Mouse (Mus musculus) limb, embryonic 15.5 days (tissue): ENCODE results near the gene Efcab12. TPM values are rescaled to one million over a fixed set of nuclear protein-coding genes. Genes with fewer than 3 reads are reported as not detected.

Source experiments
- ATAC-seq: fragments of 200-750 bp; cut with Nextera tagmentation; 2 replicates; pipeline ENCODE4 v1.8.0; 2017; ENCODE audit warnings: low read depth, moderate TSS enrichment; ENCODE audit not compliant: insufficient number of reproducible peaks, low FRiP score, low TSS enrichment
- H3K27ac ChIP-seq: fragments of 300-500 bp; sonication (generic); 2 replicates; pipeline ENCODE4 v1.5.1; 2015; ENCODE audit warnings: moderate library complexity, mild to moderate bottlenecking, inconsistent platforms
- H3K27me3 ChIP-seq: fragments of 300-500 bp; sonication (generic); 2 replicates; pipeline ENCODE4 v1.6.1; 2015; ENCODE audit warnings: inconsistent platforms
- H3K36me3 ChIP-seq: fragments of 300-500 bp; sonication (generic); 2 replicates; pipeline ENCODE4 v1.6.1; 2015; ENCODE audit warnings: inconsistent platforms
- H3K4me1 ChIP-seq: fragments of 300-500 bp; sonication (generic); 2 replicates; pipeline ENCODE4 v1.6.1; 2015; ENCODE audit warnings: inconsistent platforms
- H3K4me2 ChIP-seq: fragments of 300-500 bp; sonication (generic); 2 replicates; pipeline ENCODE4 v1.6.1; 2015; ENCODE audit warnings: mild to moderate bottlenecking, inconsistent platforms
- H3K4me3 ChIP-seq: fragments of 300-500 bp; sonication (generic); 2 replicates; pipeline ENCODE4 v1.5.1; 2015; ENCODE audit warnings: mild to moderate bottlenecking, inconsistent platforms
- H3K9ac ChIP-seq: fragments of 300-500 bp; sonication (generic); 2 replicates; pipeline ENCODE4 v1.6.1; 2015; ENCODE audit warnings: inconsistent platforms
- H3K9me3 ChIP-seq: fragments of 300-500 bp; sonication (generic); 2 replicates; pipeline ENCODE4 v1.6.1; 2016; ENCODE audit warnings: inconsistent platforms
- WGBS: fragments of 180-500 bp; shearing (Covaris S2); methylation state at CpG from one replicate; pipeline ENCODE4 v1.1.7; 2015; 5-methylcytosine and 5-hydroxymethylcytosine counted together
- polyA plus RNA-seq: library from polyadenylated mRNA; unstranded; fragments of >200 nt; fragmentation: Nextera tagmentation; extraction: Ambion mirVana; gene quantifications from 2 replicates; pipeline ENCODE4 v1.2.1, GENCODE M21; 2015

The Efcab12 gene
- polyA plus RNA-seq, 1 experiment from 2014 or later, result 0.32 TPM

DNA sequence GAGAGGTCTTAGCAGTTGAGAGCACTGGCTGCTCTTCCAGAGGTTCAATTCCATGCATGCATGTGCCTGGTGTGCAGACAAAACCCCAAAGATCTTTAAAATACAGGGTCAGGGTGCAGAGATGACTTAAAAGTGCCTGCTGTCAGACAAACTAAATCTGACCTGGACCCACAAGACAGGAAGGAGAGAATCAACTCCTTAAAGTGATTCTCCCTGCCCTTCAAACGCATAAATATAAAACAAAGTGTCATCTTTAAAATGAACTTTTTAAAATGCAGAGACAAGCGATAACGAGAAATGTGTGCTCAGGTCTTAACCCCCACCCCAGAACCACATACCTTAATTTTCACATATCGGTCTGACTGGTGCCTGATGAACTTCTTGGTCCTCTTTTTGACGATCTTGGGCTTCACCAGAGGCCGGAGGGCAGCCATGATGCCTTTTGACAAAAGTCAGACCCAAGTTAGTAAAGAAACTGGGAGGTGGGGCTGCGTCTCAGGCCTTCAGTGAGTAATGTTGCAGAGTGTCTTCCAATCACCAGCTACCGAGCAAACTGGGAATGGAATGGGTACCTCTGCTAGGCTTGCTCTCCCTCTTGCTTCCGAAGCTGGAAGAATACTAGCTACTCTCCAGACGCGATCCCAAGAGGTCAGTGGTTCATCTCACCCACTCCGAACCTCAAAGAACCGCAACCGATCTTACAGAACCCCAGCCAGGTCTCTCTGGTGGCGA lies 30.6 kb downstream of the Efcab12 start:
- no peaks in the 10 kb centered on the region for H3K9me3 ChIP-seq
- peaks cover 18% of the 10 kb centered on the region for H3K4me1 ChIP-seq
- no peak for ATAC-seq
- H3K36me3 ChIP-seq, result peaks cover 44% of the 10 kb centered on the region
- H3K4me3 ChIP-seq, result peak overlapping the region; percentile 73
- H3K27me3 ChIP-seq, result no peaks in the 10 kb centered on the region
- H3K27ac ChIP-seq, result peak overlapping the region; percentile 98
- 1% methylated on average over 15 of the region's 15 CpGs for WGBS
- H3K4me2 ChIP-seq, result peak overlapping the region; percentile 66
- peak overlapping the region; percentile 94 for H3K9ac ChIP-seq

DNA sequence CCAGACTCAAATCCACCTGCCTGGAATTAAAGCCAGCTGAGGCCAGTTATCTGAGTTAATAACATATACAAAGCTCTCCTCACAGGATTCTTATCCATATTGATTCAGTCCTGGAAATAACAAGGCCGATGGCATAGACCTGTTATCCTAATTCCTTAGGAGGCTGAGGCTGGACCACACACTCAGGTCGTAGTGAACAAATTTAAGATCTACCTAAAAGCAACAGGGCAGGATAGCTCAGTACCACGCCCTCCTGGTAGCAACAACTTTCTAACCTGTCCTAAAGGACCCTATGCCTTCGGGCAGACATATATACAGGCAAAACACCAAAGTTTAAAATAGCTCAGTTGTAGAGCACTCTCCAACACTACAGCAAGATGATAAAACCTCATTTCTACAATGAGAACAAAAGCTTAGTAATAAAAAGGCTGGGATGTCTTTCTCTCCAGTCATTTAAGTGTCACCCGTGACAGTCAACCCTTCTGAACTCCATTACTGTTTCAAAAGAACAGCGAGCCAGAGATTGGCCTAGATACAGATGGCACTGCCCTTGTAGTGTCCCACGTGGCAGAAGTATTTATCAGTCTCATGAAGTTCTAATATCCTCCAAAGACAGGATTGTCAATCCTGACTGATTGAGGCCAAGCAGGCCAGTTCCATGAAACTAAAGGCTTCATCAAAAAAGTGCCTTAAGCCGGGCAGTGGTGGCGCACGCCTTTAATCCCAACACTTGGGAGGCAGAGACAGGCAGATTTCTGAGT lies 33.6 kb downstream of the Efcab12 start:
- Histone ChIP-seq H3K4me2 (no peak overlapping the region), H3K27ac (no peak overlapping the region), H3K36me3 (peaks cover 69% of the 10 kb centered on the region), H3K9me3 (no peaks in the 10 kb centered on the region), H3K4me1 (peaks cover 18% of the 10 kb centered on the region), H3K9ac (no peak overlapping the region), H3K27me3 (no peaks in the 10 kb centered on the region), H3K4me3 (no peak overlapping the region)
- ATAC-seq, result no peak
- WGBS, result 62% methylated on average over 10 of the region's 10 CpGs

DNA sequence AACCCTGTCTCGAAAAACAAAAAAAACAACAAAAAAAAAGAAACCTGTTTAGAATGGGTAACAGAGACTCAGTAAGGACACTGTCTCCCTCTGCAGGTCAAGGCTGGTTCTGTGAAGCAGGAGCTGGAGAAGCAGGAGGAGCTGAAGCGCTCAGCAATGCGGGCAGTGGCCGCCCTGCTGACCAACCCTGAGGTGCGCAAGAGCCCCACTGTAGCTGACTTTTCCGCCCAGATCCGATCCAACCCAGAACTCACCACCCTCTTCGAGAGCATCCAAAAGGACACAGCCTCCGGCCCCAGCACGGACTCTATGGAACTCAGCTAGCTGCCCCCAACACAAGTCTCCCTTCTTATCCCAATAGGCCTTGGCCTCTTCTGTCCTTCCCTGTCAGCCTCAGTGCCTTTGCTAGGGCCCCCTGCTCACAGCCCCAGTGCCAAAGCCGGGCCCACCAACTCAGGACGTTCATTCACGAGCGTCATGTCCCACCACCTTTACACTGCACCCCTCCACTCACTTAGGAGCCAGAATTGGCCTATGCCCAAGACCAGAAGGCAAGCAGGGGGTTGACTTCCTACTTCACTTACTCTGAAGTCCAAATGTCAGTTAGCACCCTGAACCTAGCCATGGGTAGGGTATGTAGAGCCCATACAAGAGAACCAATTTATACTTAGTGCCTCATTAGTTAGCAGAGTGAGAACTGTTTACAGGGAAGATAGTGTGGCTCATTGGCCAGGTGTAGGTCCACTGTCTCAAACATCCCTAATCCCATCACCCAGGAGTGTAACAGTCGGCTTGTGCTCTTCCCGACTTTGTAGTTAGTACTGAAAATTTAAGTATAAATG lies 34.5 kb downstream of the Efcab12 start:
- Histone ChIP-seq H3K9ac (no peak overlapping the region), H3K27me3 (no peaks in the 10 kb centered on the region), H3K4me1 (peaks cover 18% of the 10 kb centered on the region), H3K4me3 (no peak overlapping the region), H3K27ac (no peak overlapping the region), H3K9me3 (no peaks in the 10 kb centered on the region), H3K4me2 (no peak overlapping the region), H3K36me3 (peaks cover 77% of the 10 kb centered on the region)
- no peak for ATAC-seq
- WGBS, result 42% methylated on average over 16 of the region's 16 CpGs

DNA sequence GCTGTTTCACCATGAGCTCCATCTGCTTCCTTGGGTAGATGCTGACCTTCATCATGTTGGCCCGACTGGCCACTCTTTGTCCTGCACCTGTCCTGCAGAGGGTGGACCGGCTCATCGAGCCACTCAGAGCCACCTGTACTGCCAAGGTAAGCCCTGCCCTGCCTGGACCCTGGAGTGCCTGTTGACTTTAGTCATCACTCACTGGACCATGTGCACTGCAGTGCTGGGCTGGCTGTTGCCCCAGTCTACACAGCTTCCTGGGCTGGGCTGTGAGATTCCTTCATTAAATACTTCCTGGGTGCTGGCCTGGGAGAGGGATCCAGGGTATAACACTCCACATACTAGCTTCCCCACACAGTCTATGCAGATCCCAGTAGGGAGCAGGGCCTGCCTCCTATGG lies 36.4 kb downstream of the Efcab12 start:
- WGBS, result 91% methylated on average over 3 of the region's 3 CpGs

GRCm38 (mm10) chr6:115792691-115793215 lies 45.5 kb downstream of the Efcab12 start:
- H3K27me3 ChIP-seq, result no peaks in the 10 kb centered on the region
- H3K4me1 ChIP-seq, result peaks cover 10% of the 10 kb centered on the region
- peaks cover 87% of the 10 kb centered on the region for H3K36me3 ChIP-seq
- H3K9ac ChIP-seq, result no peak overlapping the region
- H3K9me3 ChIP-seq, result no peaks in the 10 kb centered on the region
- WGBS, result 78% methylated on average over 21 of the region's 21 CpGs
- no peak overlapping the region for H3K4me3 ChIP-seq
- H3K4me2 ChIP-seq, result no peak overlapping the region
- no peak for ATAC-seq
- no peak overlapping the region; the same call in 1 of the 2 replicates for H3K27ac ChIP-seq

More for the DNA sequence above, 36.4 kb downstream of the Efcab12 start:
- peaks cover 11% of the 10 kb centered on the region for H3K4me1 ChIP-seq
- H3K27me3 ChIP-seq, result no peaks in the 10 kb centered on the region
- H3K9ac ChIP-seq, result no peak overlapping the region
- no peak overlapping the region for H3K4me2 ChIP-seq
- no peak overlapping the region for H3K27ac ChIP-seq
- no peak for ATAC-seq
- H3K9me3 ChIP-seq, result no peaks in the 10 kb centered on the region
- H3K4me3 ChIP-seq, result no peak overlapping the region
- peaks cover 91% of the 10 kb centered on the region for H3K36me3 ChIP-seq

DNA sequence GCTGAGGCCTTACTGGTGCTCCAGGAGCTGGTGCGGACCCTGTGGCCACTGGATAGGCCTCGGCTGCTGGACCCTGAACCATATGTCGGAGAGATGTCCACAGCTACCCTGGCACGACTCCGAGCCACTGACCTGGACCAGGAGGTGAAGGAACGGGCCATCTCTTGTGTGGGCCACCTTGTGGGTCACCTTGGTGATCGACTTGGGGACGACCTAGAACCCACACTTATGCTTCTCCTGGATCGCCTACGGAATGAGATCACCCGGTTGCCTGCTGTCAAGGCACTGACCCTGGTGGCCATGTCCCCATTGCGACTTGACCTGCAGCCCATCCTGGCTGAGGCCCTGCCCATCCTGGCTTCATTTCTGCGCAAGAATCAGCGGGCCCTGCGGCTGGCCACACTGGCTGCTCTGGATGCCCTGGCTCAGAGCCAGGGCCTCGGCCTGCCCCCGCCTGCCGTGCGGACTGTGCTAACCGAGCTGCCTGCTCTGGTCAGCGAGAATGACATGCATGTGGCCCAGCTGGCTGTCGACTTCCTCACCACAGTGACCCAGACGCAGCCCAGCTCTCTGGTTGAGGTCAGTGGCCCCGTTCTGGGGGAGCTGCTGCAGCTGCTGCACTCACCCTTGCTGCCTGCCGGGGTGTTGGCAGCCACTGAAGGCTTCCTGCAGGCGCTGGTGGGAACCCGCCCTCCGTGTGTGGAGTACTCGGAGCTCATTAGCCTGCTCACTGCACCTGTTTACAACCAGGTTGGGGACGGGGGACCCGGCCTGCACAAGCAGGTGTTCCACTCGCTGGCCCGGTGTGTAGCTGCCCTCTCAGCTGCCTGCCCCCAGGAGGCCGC lies 46.1 kb downstream of the Efcab12 start:
- Histone ChIP-seq H3K4me2 (no peak overlapping the region), H3K9ac (no peak overlapping the region), H3K27me3 (no peaks in the 10 kb centered on the region), H3K27ac (no peak overlapping the region; the same call in 1 of the 2 replicates), H3K4me1 (peaks cover 10% of the 10 kb centered on the region), H3K36me3 (peaks cover 86% of the 10 kb centered on the region), H3K4me3 (no peak overlapping the region), H3K9me3 (no peaks in the 10 kb centered on the region)
- ATAC-seq, result peak; percentile 68
- 75% methylated on average over 34 of the region's 34 CpGs for WGBS

GRCm38 (mm10) chr6:115791016-115791415 lies 47.2 kb downstream of the Efcab12 start:
- no peak overlapping the region for H3K27ac ChIP-seq
- H3K4me2 ChIP-seq, result no peak overlapping the region
- no peak for ATAC-seq
- H3K4me3 ChIP-seq, result no peak overlapping the region
- no peaks in the 10 kb centered on the region for H3K9me3 ChIP-seq
- peaks cover 86% of the 10 kb centered on the region for H3K36me3 ChIP-seq
- no peaks in the 10 kb centered on the region for H3K27me3 ChIP-seq
- 83% methylated on average over 10 of the region's 10 CpGs for WGBS
- H3K9ac ChIP-seq, result no peak overlapping the region
- H3K4me1 ChIP-seq, result peaks cover 10% of the 10 kb centered on the region

DNA sequence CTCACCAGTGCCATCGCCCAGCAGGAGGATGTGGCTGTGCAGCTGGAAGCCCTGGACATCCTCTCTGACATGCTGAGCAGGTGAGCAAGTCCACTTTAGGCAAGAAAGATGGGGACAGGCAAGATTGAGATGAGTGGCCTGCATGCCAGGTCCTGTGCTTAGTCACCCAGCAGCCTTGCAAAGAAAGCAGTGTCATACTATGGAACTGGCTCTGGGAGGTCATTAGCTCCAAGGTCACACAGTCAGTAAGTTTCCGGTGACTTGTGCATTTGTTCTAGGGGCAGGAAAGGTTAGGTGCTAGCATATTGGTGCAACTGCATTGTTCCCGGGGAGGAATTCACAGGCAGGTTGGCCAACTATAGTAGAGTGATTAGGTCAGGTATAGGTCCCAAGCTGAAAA lies 55.4 kb downstream of the Efcab12 start:
- no peak overlapping the region for H3K9ac ChIP-seq
- H3K4me1 ChIP-seq, result 0 out of 2 replicates have a peak, but pooled peaks cover 2% of the 10 kb centered on the region
- ATAC-seq, result no peak
- WGBS, result 90% methylated on average over 3 of the region's 3 CpGs
- no peak overlapping the region for H3K4me3 ChIP-seq
- no peaks in the 10 kb centered on the region for H3K27me3 ChIP-seq
- H3K9me3 ChIP-seq, result no peaks in the 10 kb centered on the region
- H3K27ac ChIP-seq, result no peak overlapping the region
- H3K36me3 ChIP-seq, result peaks cover 90% of the 10 kb centered on the region
- H3K4me2 ChIP-seq, result no peak overlapping the region

GRCm38 (mm10) chr6:115776363-115776762 lies 61.8 kb downstream of the Efcab12 start:
- peaks cover 25% of the 10 kb centered on the region for H3K4me1 ChIP-seq
- WGBS, result 44% methylated on average over 9 of the region's 9 CpGs
- peak overlapping the region; percentile 91; the same call in 1 of the 2 replicates for H3K27ac ChIP-seq
- peak overlapping the region; percentile 86 for H3K4me3 ChIP-seq
- peaks cover 27% of the 10 kb centered on the region for H3K36me3 ChIP-seq
- H3K9me3 ChIP-seq, result no peaks in the 10 kb centered on the region
- peak overlapping the region; percentile 71 for H3K4me2 ChIP-seq
- H3K27me3 ChIP-seq, result no peaks in the 10 kb centered on the region
- no peak overlapping the region for H3K9ac ChIP-seq
- ATAC-seq, result no peak

DNA sequence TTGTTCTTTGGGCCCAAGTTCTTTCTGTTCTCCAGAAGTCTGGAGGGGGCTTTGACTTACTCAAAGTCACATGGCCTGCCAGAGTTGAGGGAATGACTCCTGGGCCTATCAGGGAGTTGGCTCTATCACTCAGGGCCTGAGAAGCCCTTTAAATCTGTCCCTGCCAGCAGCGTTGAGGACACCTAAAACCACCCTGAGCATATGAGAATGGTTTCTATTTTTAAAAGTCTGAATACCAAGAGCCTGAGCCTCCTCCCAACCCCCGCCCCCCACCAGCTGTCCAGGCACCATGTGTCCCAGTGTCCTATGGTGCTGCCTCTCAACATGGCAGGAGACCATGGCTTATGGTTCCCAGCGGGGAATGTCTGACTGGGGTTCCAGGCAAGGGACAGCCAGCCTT lies 62.4 kb downstream of the Efcab12 start:
- peak overlapping the region; percentile 91 for H3K27ac ChIP-seq
- H3K9me3 ChIP-seq, result no peaks in the 10 kb centered on the region
- peak overlapping the region; percentile 86 for H3K4me3 ChIP-seq
- no peak for ATAC-seq
- no peaks in the 10 kb centered on the region for H3K27me3 ChIP-seq
- WGBS, result 37% methylated on average over 3 of the region's 3 CpGs
- H3K4me1 ChIP-seq, result peaks cover 25% of the 10 kb centered on the region
- H3K4me2 ChIP-seq, result peak overlapping the region; percentile 71
- peak overlapping the region; percentile 73; the same call in 1 of the 2 replicates for H3K9ac ChIP-seq
- peaks cover 22% of the 10 kb centered on the region for H3K36me3 ChIP-seq

DNA sequence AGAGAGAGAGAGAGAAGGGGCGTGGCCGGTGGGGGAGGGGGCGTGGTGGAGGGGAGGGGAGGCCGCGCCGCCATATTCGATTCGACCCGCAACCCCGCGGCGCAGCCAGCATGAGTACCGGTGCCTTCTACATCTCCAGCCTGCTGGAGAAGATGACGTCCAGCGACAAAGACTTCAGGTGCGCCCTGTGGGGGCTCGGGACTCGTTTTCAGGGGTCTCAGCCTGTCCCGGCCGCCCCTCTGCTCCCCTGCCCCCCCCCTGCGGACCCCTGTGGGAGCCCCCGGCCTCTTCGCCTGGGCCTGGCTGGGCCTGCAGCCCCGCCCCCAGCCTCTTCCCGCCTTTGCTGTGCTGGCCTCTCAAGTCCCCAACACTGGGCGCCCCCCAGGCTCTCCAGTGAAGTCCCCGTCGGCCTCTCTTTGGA lies 63.7 kb downstream of the Efcab12 start, which contains the start of gene Cand2:
Cand2 (plus strand) TSS at position 38 of the 421 bp plus-strand sequence.
- 0% methylated on average over 18 of the region's 28 CpGs for WGBS

More for the DNA sequence above, 63.7 kb downstream of the Efcab12 start, which contains the start of gene Cand2:
- peak; percentile 85 for ATAC-seq
- H3K4me1 ChIP-seq, result peaks cover 25% of the 10 kb centered on the region
- H3K27me3 ChIP-seq, result no peaks in the 10 kb centered on the region
- H3K4me3 ChIP-seq, result peak within 1 kb of the TSS; percentile 86
- H3K27ac ChIP-seq, result peak within 1 kb of the TSS; percentile 91
- peak within 1 kb of the TSS; percentile 74 for H3K4me2 ChIP-seq
- H3K36me3 ChIP-seq, result peaks cover 9% of the 10 kb centered on the region; the same call in 1 of the 2 replicates
- no peaks in the 10 kb centered on the region for H3K9me3 ChIP-seq
- peak within 1 kb of the TSS; percentile 73 for H3K9ac ChIP-seq
